Mouse (Mus musculus): Measurements from ENCODE around the gene Tiam1.

Gene Tiam1

DNA sequence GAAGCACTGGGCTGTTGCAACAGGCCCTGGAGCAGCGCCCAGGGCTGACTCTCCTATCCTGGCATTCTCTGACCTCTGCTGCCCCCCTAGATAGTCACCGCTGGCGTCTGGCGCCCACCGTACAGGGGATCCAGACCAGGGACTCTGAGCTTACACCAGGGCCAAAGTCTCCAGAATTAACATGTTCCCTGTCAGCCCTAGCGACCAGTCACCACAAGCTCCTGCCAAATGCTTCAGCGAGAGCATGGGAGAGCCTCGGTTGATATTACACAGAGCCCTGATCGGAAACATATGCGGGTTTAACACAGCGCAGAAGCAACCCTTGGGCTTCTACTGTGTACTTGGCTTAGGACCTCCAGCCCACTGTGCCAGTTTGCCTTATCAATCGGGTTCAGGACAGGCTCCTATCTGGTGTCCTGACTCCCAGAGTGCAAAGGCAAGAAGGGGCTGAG, 151.8 kb downstream of the Tiam1 start:
- DNase-seq: peak; percentile 36 to 53

DNA sequence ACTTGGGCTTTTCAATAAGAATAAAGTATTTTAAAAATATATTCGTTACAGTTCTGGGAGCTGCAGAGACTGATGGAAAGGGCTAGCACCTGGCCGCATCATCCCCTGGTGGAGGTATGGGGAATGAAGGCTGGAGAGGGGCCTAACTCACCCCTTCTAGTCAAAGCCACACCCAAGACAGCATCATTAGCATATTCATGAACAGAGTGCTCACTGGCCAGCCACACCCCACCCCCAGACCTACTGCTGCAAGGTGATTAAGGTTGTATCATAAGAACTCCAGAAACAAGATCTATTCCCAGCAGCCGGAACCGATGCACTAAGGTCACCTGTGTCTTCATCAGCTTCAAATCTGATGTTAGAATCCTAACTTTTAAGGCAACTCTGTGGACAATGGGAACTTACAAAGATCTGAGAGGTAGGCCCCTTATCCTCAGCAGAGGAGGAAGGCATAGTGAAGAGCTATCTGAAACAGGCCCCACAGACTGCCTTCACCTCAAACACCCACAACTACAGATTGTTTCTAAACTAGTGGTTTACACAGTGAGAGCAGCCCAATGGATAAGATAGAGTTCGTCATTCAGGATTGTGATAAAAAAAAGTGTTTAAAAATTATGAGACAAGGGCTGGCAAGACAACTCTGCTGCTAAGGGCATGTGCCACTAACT, 153.1 kb downstream of the Tiam1 start:
- DNase-seq: no peak

DNA sequence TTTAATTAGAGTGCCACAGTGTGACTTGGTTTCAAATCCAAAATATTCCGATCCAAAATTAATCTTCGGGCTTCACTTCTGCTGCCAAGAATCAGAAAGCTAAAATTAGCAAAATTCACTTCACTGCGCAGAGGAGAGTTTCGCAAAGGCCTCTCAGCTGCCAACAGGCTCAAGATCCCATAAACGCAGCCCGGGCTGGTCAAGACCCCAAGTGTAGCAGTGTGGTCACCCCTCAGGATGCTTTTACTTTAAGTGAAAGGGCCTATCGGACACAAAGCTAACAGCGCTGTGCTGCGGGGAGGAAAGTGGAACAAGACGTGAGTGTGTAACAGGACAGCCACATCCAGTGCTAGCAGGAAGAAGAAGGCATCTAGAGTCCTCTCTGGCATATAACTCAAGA, 153.8 kb downstream of the Tiam1 start:
- no peak for DNase-seq

DNA sequence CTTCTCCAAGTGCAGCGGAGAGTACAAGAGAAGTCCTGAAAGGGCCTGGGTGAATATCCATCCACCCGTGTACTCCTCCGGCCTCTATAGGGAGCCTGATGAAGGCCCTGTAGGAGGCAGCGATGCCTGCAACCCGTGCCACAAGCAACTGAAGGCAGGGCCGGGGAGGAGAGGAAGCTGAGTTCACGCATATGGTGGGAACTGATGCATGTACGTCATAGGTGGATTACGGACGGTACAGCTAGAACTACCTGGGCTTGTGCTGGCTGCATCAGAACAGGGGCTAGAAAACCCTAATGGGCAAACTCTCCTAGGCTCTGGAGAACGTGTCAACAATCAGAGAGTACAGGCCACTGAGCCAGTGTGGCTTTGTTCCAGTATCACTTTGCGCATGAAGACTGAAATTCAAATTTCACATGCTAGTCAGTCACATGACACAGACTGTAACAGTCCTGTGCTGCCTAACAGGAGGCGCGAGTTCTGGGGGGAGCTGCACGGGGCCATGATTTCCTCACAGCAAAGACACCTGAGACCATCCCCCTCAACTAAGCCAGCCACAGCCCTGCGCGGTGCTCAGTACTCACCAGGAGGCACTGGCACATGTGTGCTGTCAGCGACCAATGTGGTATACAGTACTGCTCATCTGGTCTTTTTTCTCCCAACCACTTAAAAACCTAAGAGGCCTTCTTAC, 156.8 kb downstream of the Tiam1 start:
- DNase-seq: no peak

DNA sequence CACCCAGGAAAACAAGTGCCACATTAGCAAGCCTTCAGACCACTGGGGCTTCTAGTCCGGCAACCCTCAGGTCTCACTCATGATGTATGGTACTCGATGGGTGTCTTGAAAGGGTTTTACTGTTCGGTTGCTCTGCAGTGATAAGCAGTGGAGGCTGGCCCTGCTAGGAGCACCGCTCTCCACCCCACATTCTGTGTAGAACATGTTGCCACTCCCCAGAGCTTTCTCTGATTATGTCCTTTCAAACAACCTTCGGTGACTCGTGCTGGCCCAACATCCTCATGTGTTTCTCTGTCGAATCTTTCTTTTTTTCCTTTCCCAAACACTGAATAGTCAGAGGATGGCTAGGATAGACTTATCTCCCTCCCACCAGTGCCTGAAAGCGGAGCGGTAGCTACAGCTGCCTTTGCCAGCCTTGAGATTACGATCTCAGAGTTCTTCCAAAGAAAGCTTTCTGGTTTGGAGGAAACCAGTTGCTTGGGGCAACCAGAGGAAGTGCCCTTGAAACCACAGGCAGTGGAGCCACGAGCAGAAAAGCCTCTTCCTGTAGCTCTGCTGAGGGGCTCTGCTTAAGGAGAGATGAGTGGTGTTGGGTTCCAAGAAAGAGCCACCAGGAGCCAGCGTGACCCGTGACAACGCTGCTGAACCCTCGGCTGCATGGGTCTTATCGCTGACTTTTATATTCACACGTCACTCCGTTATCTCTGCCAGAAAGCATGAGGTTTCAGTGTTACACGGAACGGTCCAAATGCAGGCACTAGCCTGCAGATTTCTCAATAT, 157.7 kb downstream of the Tiam1 start:
- no peak for DNase-seq

DNA sequence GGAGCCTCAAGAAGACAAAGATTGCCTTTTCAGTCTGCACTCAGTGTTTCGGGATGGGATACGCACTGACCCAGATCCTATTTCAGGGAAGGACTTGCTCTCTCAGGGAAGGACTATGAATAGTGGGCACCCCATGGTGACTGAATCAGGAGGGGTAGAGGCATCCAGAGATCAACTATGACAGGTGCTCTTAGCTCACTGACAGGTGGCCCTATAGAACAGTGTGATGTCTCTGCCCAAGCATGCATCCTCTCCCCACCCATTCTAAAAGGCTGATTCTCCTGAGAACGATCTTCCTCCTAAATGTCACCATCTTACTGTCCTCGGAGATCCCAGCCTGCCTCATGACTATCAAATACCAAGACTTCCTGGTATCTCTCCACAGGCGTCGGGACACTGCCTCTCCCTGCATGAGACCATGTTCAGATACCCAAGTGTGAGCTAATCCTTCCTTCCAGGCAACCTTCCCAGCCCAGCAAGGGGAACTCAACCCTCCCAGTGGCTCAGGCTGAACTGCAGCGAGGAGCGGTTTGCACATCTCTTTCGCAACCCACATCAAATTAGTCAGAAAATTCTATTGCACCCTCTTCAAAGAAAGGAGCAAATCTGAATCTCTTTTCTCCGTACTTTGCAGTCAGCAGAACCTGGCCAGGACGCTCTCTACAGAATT, 163.4 kb downstream of the Tiam1 start:
- DNase-seq: no peak

DNA sequence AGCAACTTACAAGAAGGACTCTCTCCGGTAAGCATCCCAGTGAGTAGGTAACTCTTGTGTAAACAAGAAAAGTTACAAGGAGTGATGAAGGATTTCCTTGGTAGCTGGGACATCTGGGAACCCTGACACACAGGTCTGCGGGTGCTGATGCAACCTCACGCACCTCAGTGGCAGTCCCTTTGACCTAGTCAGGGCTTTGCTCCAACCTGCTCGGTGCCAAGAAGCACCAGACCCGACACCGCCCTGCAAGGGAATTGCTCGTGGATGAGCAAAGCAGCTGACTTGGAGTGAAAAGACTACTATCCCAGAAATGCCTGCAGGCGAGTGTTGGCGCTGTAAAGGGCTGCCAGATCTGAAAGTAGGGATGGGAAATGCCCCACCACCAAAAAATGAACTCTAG, 168.1 kb downstream of the Tiam1 start:
- no peak for DNase-seq

DNA sequence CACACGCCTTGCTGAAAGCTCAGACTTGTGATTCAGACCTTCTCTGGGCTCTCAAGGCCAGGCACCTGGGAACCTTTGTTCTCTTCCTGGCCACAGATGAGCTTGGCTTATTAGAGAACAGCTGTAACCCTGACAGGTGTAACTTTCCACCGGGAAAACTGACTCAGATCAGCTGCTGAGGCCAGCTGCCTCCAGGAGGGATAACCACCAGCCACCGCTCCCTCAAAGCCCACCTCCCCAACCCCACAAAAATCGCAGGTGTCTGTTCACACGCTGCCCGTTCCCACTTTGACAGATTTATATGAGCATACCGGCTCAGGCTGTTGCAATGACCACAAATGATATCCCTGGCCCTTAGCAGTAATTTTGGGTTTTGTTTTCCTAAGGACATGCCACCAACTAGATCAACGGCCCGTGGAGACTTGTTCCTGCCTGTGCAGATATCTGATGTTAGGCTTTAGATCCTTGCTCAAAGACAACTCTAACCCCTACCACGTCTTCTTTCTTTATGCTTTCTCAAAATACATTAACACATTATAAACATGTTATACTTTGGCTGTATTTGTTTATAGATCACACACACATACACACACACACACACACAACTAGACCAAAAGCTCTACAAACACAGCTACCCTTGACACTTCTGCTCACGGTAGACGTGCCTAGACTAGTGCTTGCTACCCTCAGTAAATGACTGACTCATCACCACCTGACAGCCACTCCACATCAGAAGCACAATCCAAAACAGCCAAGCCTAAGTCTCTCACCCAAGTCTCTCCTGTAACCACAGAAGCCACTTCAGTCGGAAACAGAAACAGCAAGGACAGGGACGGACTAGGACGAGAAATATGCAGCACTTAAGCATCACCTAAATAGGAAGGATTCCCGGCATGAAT, 169.5 kb downstream of the Tiam1 start:
- no peak for DNase-seq

DNA sequence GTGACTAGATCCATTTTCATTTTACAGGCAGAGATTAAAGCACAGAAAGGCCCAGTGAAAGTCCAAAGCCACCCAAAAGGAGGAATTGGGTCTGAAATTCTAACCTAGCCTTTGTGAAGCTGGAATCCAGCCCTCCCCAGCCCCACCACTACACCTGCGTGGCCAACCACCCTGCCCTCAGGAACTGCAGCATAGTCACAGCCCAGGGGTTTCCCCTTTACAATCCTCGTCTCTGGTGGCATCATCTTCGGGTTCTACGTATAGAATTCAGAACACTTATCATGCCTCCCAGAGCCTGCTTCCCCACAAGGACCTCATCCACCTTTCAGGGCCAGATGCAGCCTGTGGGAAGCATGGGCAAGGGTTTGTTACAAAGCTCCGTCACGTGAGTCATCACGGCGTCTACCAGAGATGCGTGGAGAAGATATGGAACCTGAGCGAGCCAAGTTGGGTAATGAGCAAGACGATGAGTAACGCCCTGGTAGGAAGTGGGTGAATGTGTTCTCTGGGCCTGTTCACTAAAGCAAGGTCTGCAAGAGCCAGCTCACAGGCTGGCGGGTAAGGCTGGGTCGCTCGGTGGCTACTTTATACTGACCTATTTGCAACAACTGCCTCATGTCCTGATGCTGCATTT, 170.6 kb downstream of the Tiam1 start:
- DNase-seq: no peak

DNA sequence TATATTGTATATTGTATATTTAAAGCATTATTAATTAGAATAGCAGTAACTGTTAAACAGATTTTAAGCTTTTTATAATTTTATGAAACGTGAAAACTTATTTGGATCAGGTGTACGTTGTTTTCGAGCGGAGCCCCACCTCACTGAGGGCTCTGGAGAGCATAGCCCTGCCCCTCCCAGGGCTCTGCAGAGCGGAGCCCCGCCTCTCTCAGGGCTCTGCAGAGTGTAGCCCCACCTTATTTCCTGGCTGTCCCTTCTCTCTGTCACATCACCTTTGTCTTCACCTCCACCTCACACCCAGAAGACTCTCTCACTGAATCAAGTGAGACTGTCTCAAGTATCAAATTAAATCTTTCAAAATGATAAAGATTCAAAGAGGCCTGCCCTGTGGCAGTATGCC, 171.6 kb downstream of the Tiam1 start:
- no peak for DNase-seq

DNA sequence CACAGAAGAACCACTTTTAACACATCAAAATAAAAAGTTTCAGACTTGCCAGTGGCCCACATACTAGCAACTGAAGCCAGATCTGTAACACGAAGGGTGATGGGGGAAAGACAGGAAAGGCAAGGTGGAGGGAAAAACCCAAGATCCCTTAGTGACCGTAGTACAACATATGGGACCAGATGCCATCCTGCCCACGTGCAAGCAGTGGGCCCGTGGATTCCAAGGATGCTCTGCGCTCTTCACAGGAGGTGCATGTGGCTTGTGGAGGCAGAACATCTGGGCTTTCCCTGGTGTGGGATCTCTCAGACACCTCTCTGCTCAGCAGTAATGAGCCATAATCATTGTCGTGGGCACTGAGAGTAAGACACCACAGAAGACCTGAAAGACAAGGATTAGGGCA, 175.5 kb downstream of the Tiam1 start:
- DNase-seq: no peak

DNA sequence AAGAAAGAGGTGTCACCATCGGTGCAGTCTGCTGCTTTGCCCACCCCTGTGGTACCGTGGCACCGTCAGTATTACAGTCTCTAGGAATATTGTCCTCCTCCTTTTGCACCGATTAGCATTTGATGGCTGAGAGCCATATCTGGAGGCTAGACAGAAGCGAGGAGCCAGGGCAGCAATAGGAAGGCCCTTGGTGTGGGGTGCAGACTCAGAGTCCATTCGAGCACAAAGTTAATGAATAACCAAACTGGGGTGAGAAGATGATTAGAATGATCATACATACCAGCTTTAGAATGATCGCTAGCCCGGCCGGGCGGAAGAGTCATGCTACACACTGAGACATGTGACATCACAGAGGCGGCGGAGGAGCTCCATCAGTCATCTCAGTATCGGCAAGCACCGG, 180.7 kb downstream of the Tiam1 start:
- DNase-seq: peak; percentile 40 to 69

DNA sequence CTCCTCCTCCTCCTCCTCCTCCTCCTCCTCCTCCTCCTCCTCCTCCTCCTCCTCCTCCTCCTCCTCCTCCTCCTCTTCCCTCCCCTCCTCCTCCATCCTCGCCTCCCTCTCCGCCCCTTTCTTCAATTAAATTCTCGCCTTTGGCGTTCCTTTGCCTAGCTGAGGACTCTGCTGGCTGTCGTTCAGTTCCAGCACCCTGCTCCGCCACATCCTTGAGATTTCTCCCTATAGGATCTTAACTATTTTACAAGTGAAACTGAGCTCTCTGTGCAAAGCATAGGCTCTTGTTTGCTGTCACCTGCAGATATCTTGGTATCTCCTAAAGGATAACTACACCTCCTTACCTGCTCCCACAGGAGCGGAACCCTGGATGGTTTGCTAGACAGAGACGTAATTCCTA, 182.7 kb downstream of the Tiam1 start:
- DNase-seq: no peak

DNA sequence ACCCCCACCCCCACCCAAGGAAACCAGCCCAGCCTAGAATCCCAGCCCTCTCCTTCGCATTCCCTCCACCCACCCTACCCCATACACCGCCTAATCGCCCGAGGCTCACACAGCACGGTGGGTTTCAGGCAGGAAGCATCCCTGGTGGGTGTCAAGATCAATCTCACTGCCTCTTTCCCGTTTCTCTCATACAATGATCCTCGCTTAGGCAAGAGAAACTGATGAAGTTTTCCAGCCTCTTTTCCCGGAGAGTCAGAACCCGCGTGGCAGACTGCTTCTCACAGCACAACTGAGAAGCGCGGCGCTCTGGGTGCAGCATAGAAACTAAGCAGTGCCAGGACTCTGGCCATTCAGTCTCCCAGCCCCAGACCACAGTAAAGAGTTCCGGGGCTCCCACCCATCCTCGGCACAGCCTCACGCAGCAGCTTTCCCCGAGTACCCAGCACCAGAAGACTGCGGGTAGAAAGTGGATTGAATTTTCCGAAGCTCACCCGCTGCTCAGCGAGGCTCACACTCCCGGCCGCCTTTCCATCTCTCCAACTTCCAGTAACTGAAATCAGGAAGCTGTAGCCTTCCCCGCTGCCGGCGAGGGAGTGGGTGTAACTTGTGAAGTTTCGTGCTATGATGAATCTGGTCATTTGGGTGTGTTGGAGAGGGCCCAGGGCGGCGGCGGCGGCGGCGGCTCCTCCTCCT, 183.2 kb downstream of the Tiam1 start:
- peak in 1 of 2 experiments; percentile 48 for DNase-seq

DNA sequence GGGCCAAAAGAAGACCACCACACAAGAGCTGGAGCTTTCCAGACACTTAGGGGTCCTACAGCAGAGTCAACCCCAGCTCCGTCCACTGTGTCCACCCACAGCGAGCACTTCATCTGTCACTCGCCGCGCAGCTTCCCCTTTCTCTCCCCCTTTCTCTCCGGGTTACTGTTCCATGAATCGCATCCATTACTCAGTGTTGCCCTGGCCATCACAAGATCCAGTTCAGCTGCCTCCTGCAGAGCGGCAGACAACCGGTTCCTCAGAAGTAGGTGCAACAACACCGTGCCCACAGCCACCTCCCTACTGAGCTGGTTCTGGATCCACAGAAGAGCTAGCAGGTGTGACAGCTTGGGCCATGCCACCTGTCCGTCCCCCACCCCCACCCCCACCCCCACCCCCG, 184.6 kb downstream of the Tiam1 start:
- DNase-seq: peak in 1 of 2 experiments; percentile 12

DNA sequence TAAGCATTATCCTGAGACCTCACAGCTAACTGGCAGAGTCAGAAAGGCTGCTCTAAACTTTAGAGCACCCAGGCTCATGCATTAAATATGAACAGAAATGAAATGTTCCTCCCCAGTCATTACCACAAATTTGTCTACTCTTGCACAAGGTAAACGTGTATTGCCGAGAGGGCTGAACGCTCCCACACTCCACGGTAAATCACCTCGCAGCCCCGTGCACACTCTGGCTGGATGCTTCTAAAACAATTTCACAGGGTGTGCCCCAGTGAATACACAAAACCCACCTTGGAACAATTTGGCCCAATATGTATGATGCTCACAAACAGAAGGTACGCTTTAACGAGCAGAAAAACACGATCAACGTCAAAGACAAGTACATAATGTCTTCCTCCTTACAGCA, 185.5 kb downstream of the Tiam1 start:
- no peak for DNase-seq

DNA sequence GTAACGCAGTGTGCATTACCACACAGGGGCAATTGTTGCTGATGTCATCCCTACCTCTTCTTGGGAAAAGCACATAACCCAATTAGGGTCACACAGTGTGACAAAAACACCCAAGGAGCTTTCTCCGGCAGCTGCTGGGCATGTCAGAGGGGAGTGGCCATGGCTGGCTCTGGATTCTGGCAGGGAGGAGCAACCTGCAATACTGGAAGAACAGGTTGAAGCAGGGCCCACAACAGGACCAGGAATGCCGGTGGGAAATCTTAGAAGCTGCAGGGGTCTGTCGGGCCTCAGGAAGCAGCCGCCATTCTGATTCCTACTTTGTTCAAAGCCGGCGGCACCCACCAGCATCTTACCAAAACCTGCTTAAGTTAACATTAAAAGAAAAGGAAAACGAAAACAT, 189.0 kb downstream of the Tiam1 start:
- peak; percentile 29 to 59 for DNase-seq

DNA sequence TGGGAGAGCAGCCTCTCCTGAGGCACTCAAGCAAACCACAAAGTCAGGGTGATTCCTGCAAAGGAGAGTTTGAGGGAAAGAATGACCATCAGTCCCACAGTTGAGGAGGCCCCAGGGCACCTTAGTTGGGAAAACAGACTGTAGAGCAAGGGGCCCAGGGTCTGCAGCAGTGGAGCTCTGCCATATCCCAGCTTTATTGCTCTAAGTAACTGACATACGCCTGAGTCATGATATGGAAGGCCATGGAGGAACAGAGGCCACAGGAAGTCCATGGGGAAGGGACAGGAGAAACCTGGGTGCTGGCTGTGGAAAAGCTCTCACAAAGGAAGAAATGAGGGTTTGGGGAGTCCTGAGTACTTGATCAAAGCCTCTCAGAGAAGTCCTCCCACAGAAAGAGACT, 189.5 kb downstream of the Tiam1 start:
- DNase-seq: no peak

DNA sequence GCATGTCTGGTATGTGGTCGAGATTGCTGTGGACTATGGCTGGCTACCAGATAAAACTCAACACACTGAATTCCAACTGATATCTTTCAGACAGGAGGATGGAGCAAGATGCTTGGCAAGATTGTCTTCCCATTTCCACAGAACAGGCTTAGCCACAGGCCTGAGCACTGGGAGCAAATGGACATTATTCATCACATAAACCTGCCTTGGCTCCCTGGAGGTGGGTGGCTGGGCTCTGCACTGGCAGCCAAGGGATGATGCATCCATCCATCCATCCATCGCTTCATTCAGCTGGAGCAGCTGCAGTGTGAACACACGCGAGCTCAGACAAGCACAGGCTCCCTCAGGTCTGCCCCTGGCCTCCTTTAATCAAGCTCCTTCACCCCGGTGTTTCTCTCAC, 190.7 kb downstream of the Tiam1 start:
- DNase-seq: no peak

DNA sequence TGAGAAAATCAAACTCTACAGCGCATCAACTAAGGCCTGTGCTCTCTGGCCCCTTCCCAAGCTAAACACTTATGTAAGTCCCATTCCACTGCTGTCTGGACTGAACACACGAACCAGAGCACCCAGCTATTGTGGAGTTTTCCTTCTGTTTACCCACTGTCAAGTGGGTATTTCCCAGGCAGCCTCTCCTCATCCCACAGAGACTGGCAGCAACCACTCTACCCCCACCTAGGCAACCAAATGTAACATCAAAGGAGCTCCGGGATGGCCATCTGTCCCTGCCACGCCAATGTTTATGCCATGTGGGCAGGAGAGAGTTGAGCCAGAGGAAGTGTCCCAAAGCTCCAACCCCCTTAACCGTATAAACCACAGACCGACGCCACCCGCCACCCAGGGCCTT, 192.8 kb downstream of the Tiam1 start:
- DNase-seq: no peak

DNA sequence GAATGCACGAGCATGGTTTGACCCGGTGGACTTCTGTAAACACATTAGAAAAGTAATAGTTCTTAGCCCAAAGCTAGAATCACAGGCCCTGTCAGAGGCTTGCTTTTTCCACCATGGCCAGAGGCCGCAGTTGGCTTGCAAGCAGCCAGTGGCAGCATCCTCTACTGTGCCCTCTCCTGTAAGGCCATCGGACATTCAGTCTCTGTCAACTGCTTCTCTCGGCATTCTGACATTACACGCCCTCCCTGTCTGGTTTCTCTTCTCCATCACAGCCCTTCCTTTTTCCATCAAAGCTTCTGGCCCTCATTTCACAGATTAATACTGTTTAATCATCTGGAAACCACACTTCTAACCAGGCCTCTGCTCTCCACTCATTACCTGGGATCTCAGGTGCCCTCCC, 193.3 kb downstream of the Tiam1 start:
- no peak for DNase-seq

All from kidney, postnatal 25 days (tissue).